24 mouse cellular contexts compared by ENCODE assay signal in genomic region chr9:110945343-110945742, GRCm38 (mm10). TPM values are rescaled to one million over a fixed set of nuclear protein-coding genes. Genes with fewer than 3 reads are reported as not detected.
DNase-seq lines count a peak whose midpoint lies in the region; ATAC-seq and TF ChIP-seq lines count a peak whose summit lies in the region.
"Had no signal": no experiment of that assay in that cellular context is flagged by ENCODE, and none has a peak within 500 bp of the region (broad histone marks: within the 10 kb centered on the region; RNA-seq: fewer than 3 reads in every experiment).

No protein-coding gene starts in this region.

- no peak for TF ChIP-seq CTCF in stomach, postnatal 0 days (IDR thresholded peaks at IDR 0.05; ENCODE audit: low read depth)

- H3K4me2 ChIP-seq in forebrain, embryonic 16.5 days (ENCODE audit: low read length) = peak overlapping the region; percentile 13; the same call in 1 of the 2 replicates
- H3K4me2 ChIP-seq in forebrain, embryonic 15.5 days (replicated peaks) = no peak overlapping the region
- peak overlapping the region; percentile 27; the same call in 1 of the 2 replicates for H3K4me2 ChIP-seq in neural tube, embryonic 12.5 days (replicated peaks)
- peak overlapping the region; percentile 43 for H3K4me2 ChIP-seq in hindbrain, embryonic 15.5 days
- H3K4me2 ChIP-seq in stomach, postnatal 0 days (replicated peaks; ENCODE audit: low read depth) = no peak overlapping the region
- H3K4me2 ChIP-seq: embryonic facial prominence, embryonic 12.5 days; limb, embryonic 13.5 days; stomach, embryonic 15.5 days had no signal

- no peak overlapping the region for H3K4me3 ChIP-seq in forebrain, embryonic 16.5 days (replicated peaks; ENCODE audit: low read length)
- no peak overlapping the region for H3K4me3 ChIP-seq in forebrain, embryonic 15.5 days
- H3K4me3 ChIP-seq in neural tube, embryonic 12.5 days = no peak overlapping the region
- H3K4me3 ChIP-seq in hindbrain, embryonic 15.5 days = no peak overlapping the region
- H3K4me3 ChIP-seq in stomach, postnatal 0 days (ENCODE audit: low read depth, low read length) = no peak overlapping the region
- H3K4me3 ChIP-seq: embryonic facial prominence, embryonic 12.5 days; left cerebral cortex, adult 2 months; limb, embryonic 13.5 days; megakaryocyte, embryonic 14.5 days; myocyte; stomach, embryonic 15.5 days had no signal

- no peak for DNase-seq in neural tube, embryonic 10.5 days (ENCODE audit: extremely low spot score, low spot score)
- DNase-seq in stomach, postnatal 0 days (ENCODE audit: low spot score) = peak; percentile 22
- DNase-seq in lung, postnatal 36 days = no peak
- DNase-seq in frontal cortex, adult 2 months (ENCODE audit: extremely low spot score in 1 of 2, low spot score in 1 of 2) = no peak
- DNase-seq: cerebellum, postnatal 14 days; kidney, adult 18-20 months; kidney, postnatal 10 days; lung, postnatal 10 days; right cerebral cortex, postnatal 14 days had no signal

- peaks cover 24% of the 10 kb centered on the region for H3K27me3 ChIP-seq in forebrain, embryonic 16.5 days (replicated peaks; ENCODE audit: control insufficient read depth, insufficient read depth, low read length)
- peaks cover 25% of the 10 kb centered on the region for H3K27me3 ChIP-seq in forebrain, embryonic 15.5 days
- H3K27me3 ChIP-seq in neural tube, embryonic 12.5 days (replicated peaks) = peaks cover 39% of the 10 kb centered on the region
- H3K27me3 ChIP-seq in hindbrain, embryonic 15.5 days = peaks cover 22% of the 10 kb centered on the region
- peaks cover 5% of the 10 kb centered on the region; the same call in 1 of the 2 replicates for H3K27me3 ChIP-seq in stomach, postnatal 0 days (ENCODE audit: control insufficient read depth, insufficient read depth, low read length)
- H3K27me3 ChIP-seq: CH12.LX, Patski had no signal

- H3K9me3 ChIP-seq in forebrain, embryonic 16.5 days (ENCODE audit: control insufficient read depth, low read length) = no peaks in the 10 kb centered on the region
- no peaks in the 10 kb centered on the region for H3K9me3 ChIP-seq in forebrain, embryonic 15.5 days
- H3K9me3 ChIP-seq in neural tube, embryonic 12.5 days = no peaks in the 10 kb centered on the region
- H3K9me3 ChIP-seq in hindbrain, embryonic 15.5 days = no peaks in the 10 kb centered on the region
- no peaks in the 10 kb centered on the region for H3K9me3 ChIP-seq in stomach, postnatal 0 days (ENCODE audit: control insufficient read depth, low read length)
- H3K9me3 ChIP-seq: embryonic facial prominence, embryonic 12.5 days; limb, embryonic 13.5 days; stomach, embryonic 15.5 days had no signal

- no peaks in the 10 kb centered on the region for H3K36me3 ChIP-seq in forebrain, embryonic 16.5 days (ENCODE audit: control insufficient read depth, insufficient read depth)
- H3K36me3 ChIP-seq in forebrain, embryonic 15.5 days = no peaks in the 10 kb centered on the region
- no peaks in the 10 kb centered on the region for H3K36me3 ChIP-seq in neural tube, embryonic 12.5 days
- H3K36me3 ChIP-seq in hindbrain, embryonic 15.5 days = no peaks in the 10 kb centered on the region
- no peaks in the 10 kb centered on the region for H3K36me3 ChIP-seq in stomach, postnatal 0 days (ENCODE audit: control insufficient read depth, insufficient read depth, low read length)
- H3K36me3 ChIP-seq: embryonic facial prominence, embryonic 12.5 days; limb, embryonic 13.5 days; stomach, embryonic 15.5 days had no signal

- no peak for TF ChIP-seq EP300 in stomach, postnatal 0 days (optimal IDR thresholded peaks at IDR 0.05)

- ATAC-seq in forebrain, embryonic 16.5 days = no peak
- no peak for ATAC-seq in forebrain, embryonic 15.5 days (replicated peaks)
- no peak for ATAC-seq in neural tube, embryonic 12.5 days (ENCODE audit: low FRiP score, low read depth)
- no peak for ATAC-seq in hindbrain, embryonic 15.5 days (ENCODE audit: low FRiP score, low read depth)
- ATAC-seq in stomach, postnatal 0 days (ENCODE audit: low FRiP score, low TSS enrichment) = no peak
- ATAC-seq: Patski had no signal

- H3K9ac ChIP-seq in forebrain, embryonic 16.5 days (replicated peaks; ENCODE audit: low read depth, low read length) = no peak overlapping the region
- H3K9ac ChIP-seq in forebrain, embryonic 15.5 days (replicated peaks) = no peak overlapping the region
- H3K9ac ChIP-seq in neural tube, embryonic 12.5 days = no peak overlapping the region
- H3K9ac ChIP-seq in hindbrain, embryonic 15.5 days = no peak overlapping the region
- H3K9ac ChIP-seq in stomach, postnatal 0 days (ENCODE audit: low read length) = no peak overlapping the region
- H3K9ac ChIP-seq: embryonic facial prominence, embryonic 12.5 days; limb, embryonic 13.5 days; stomach, embryonic 15.5 days had no signal

- H3K27ac ChIP-seq in forebrain, embryonic 16.5 days (ENCODE audit: low read length) = no peak overlapping the region
- H3K27ac ChIP-seq in forebrain, embryonic 15.5 days (replicated peaks) = no peak overlapping the region
- H3K27ac ChIP-seq in neural tube, embryonic 12.5 days = no peak overlapping the region
- H3K27ac ChIP-seq in hindbrain, embryonic 15.5 days (replicated peaks) = no peak overlapping the region
- H3K27ac ChIP-seq in stomach, postnatal 0 days (replicated peaks) = no peak overlapping the region
- H3K27ac ChIP-seq: embryonic facial prominence, embryonic 12.5 days; left cerebral cortex, adult 2 months; limb, embryonic 13.5 days; stomach, embryonic 15.5 days had no signal

- 31% methylated on average over 18 of the region's 18 CpGs for WGBS in forebrain, embryonic 16.5 days
- WGBS in forebrain, embryonic 15.5 days = 30% methylated on average over 18 of the region's 18 CpGs
- 5% methylated on average over 18 of the region's 18 CpGs for WGBS in neural tube, embryonic 12.5 days
- 15% methylated on average over 18 of the region's 18 CpGs for WGBS in hindbrain, embryonic 15.5 days
- 11% methylated on average over 18 of the region's 18 CpGs for WGBS in stomach, postnatal 0 days

- peaks cover 11% of the 10 kb centered on the region for H3K4me1 ChIP-seq in forebrain, embryonic 16.5 days (replicated peaks; ENCODE audit: control insufficient read depth, insufficient read depth, low read length)
- no peaks in the 10 kb centered on the region; the same call in 1 of the 2 replicates for H3K4me1 ChIP-seq in forebrain, embryonic 15.5 days
- H3K4me1 ChIP-seq in neural tube, embryonic 12.5 days = peaks cover 17% of the 10 kb centered on the region
- peaks cover 13% of the 10 kb centered on the region; the same call in 1 of the 2 replicates for H3K4me1 ChIP-seq in hindbrain, embryonic 15.5 days (replicated peaks)
- no peaks in the 10 kb centered on the region for H3K4me1 ChIP-seq in stomach, postnatal 0 days (replicated peaks; ENCODE audit: control insufficient read depth, insufficient read depth)
- H3K4me1 ChIP-seq: stomach, embryonic 15.5 days had no signal

RNA-seq across cellular contexts. Expression of gene Tdgf1, which starts 0.6 kb away (rescaled TPM):
- polyA plus RNA-seq in forebrain, embryonic 16.5 days (2015; fragmentation: Nextera tagmentation; extraction: Ambion mirVana) = not detected in 2 replicates
- polyA plus RNA-seq in forebrain, embryonic 15.5 days (2015; fragmentation: Nextera tagmentation; extraction: Ambion mirVana) = not detected in 2 replicates
- not detected in 2 replicates for polyA plus RNA-seq in neural tube, embryonic 12.5 days (2016; fragmentation: Nextera tagmentation; extraction: Ambion mirVana)
- polyA plus RNA-seq in hindbrain, embryonic 15.5 days (2015; fragmentation: Nextera tagmentation; extraction: Ambion mirVana) = 0.22 and 0.37 TPM in 2 replicates
- 0.07 TPM in 1 of 2 replicates, not detected in the other for polyA plus RNA-seq in stomach, postnatal 0 days (2015; fragmentation: Nextera tagmentation; extraction: Ambion mirVana)
- polyA plus RNA-seq in frontal cortex, adult 2 months (2012; rRNA removed) = 0.94 and 1.3 TPM in 2 replicates
- polyA plus RNA-seq: embryonic facial prominence, embryonic 12.5 days; heart, embryonic 16.5 days; liver, embryonic 16.5 days; myocyte; Patski; stomach, embryonic 15.5 days had no signal

RNA-seq across cellular contexts. Expression of gene Lrrc2, which starts 6.0 kb away (rescaled TPM):
- 0.29 and 0.57 TPM in 2 replicates for polyA plus RNA-seq in forebrain, embryonic 16.5 days (2015; fragmentation: Nextera tagmentation; extraction: Ambion mirVana)
- 0.13 and 0.36 TPM in 2 replicates for polyA plus RNA-seq in forebrain, embryonic 15.5 days (2015; fragmentation: Nextera tagmentation; extraction: Ambion mirVana)
- 0.41 and 0.48 TPM in 2 replicates for polyA plus RNA-seq in neural tube, embryonic 12.5 days (2016; fragmentation: Nextera tagmentation; extraction: Ambion mirVana)
- 0.80 and 2.4 TPM in 2 replicates for polyA plus RNA-seq in hindbrain, embryonic 15.5 days (2015; fragmentation: Nextera tagmentation; extraction: Ambion mirVana)
- 0.07 and 0.08 TPM in 2 replicates for polyA plus RNA-seq in stomach, postnatal 0 days (2015; fragmentation: Nextera tagmentation; extraction: Ambion mirVana)
- polyA plus RNA-seq in frontal cortex, adult 2 months (2012; rRNA removed) = 0.97 and 1.0 TPM in 2 replicates
- polyA plus RNA-seq: limb, embryonic 13.5 days; Patski; stomach, embryonic 15.5 days had no signal

RNA-seq across cellular contexts. Expression of gene Fam240a, which starts 28.7 kb away (rescaled TPM):
- polyA plus RNA-seq in forebrain, embryonic 16.5 days (2015; fragmentation: Nextera tagmentation; extraction: Ambion mirVana) = not detected in 2 replicates
- not detected in 2 replicates for polyA plus RNA-seq in forebrain, embryonic 15.5 days (2015; fragmentation: Nextera tagmentation; extraction: Ambion mirVana)
- not detected in 2 replicates for polyA plus RNA-seq in neural tube, embryonic 12.5 days (2016; fragmentation: Nextera tagmentation; extraction: Ambion mirVana)
- not detected in 2 replicates for polyA plus RNA-seq in hindbrain, embryonic 15.5 days (2015; fragmentation: Nextera tagmentation; extraction: Ambion mirVana)
- not detected in 2 replicates for polyA plus RNA-seq in stomach, postnatal 0 days (2015; fragmentation: Nextera tagmentation; extraction: Ambion mirVana)
- not detected in 2 replicates for polyA plus RNA-seq in frontal cortex, adult 2 months (2012; rRNA removed)
- polyA plus RNA-seq: embryonic facial prominence, embryonic 12.5 days; gonadal fat pad, adult 2 months; heart, embryonic 16.5 days; limb, embryonic 13.5 days; liver, embryonic 16.5 days; myocyte; Patski; stomach, embryonic 15.5 days had no signal

RNA-seq across cellular contexts. Expression of gene Rtp3, which starts 45.0 kb away (rescaled TPM):
- not detected in 2 replicates for polyA plus RNA-seq in forebrain, embryonic 16.5 days (2015; fragmentation: Nextera tagmentation; extraction: Ambion mirVana)
- polyA plus RNA-seq in forebrain, embryonic 15.5 days (2015; fragmentation: Nextera tagmentation; extraction: Ambion mirVana) = not detected in 2 replicates
- not detected in 2 replicates for polyA plus RNA-seq in neural tube, embryonic 12.5 days (2016; fragmentation: Nextera tagmentation; extraction: Ambion mirVana)
- polyA plus RNA-seq in hindbrain, embryonic 15.5 days (2015; fragmentation: Nextera tagmentation; extraction: Ambion mirVana) = not detected in 2 replicates
- polyA plus RNA-seq in stomach, postnatal 0 days (2015; fragmentation: Nextera tagmentation; extraction: Ambion mirVana) = 0.11 TPM in 1 of 2 replicates, not detected in the other
- 0.50 and 0.71 TPM in 2 replicates for polyA plus RNA-seq in frontal cortex, adult 2 months (2012; rRNA removed)
- polyA plus RNA-seq: embryonic facial prominence, embryonic 12.5 days; limb, embryonic 13.5 days; myocyte had no signal

Comparison
In these comparisons a context has a peak if more than half of its experiments do, and no peak if none do; other contexts are left out.
1. H3K4me2 ChIP-seq: peak in forebrain, embryonic 16.5 days (single experiment), neural tube, embryonic 12.5 days (single experiment) and hindbrain, embryonic 15.5 days (single experiment); none in forebrain, embryonic 15.5 days (single experiment) and stomach, postnatal 0 days (single experiment).